Mouse (Mus musculus) liver, embryonic 11.5 days (tissue): ENCODE data around the gene Pmis2. TPM values are rescaled to one million over a fixed set of nuclear protein-coding genes. Genes with fewer than 3 reads are reported as not detected.

Experiments
- ATAC-seq: fragments of 200-750 bp; cut with Nextera tagmentation; replicated peaks from 2 replicates; pipeline ENCODE4 v1.8.0; 2017; ENCODE audit warnings: moderate number of reproducible peaks, mild to moderate bottlenecking, moderate TSS enrichment, moderate library complexity; ENCODE audit not compliant: low FRiP score
- DNase-seq: peaks from one replicate; pipeline ENCODE4 v3.0.0-alpha.2; 2017; ENCODE audit warnings: low spot score
- H3K27ac ChIP-seq: fragments of 300-500 bp; sonication (generic); 2 replicates; pipeline ENCODE4 v1.5.1; 2014; ENCODE audit warnings: mild to moderate bottlenecking, low read depth, low read length, control low read depth
- H3K27me3 ChIP-seq: fragments of 300-500 bp; sonication (generic); replicated peaks from 2 replicates; pipeline ENCODE4 v1.6.1; 2014; ENCODE audit warnings: low read length, mixed read lengths; ENCODE audit not compliant: control insufficient read depth, insufficient read depth
- H3K36me3 ChIP-seq: fragments of 300-500 bp; sonication (generic); 2 replicates; pipeline ENCODE4 v1.6.1; 2014; ENCODE audit warnings: mild to moderate bottlenecking, low read length, moderate library complexity, mixed read lengths; ENCODE audit not compliant: control insufficient read depth, insufficient read depth
- H3K4me1 ChIP-seq: fragments of 300-500 bp; sonication (generic); replicated peaks from 2 replicates; pipeline ENCODE4 v1.6.1; 2014; ENCODE audit warnings: low read length, mixed read lengths; ENCODE audit not compliant: control insufficient read depth, insufficient read depth
- H3K4me2 ChIP-seq: fragments of 300-500 bp; sonication (generic); 2 replicates; pipeline ENCODE4 v1.6.1; 2014; ENCODE audit warnings: mild to moderate bottlenecking, control low read depth, moderate library complexity
- H3K4me3 ChIP-seq: fragments of 300-500 bp; sonication (generic); 2 replicates; pipeline ENCODE4 v1.5.1; 2014; ENCODE audit warnings: low read depth, low read length, control low read depth
- H3K9ac ChIP-seq: fragments of 300-500 bp; sonication (generic); 2 replicates; pipeline ENCODE4 v1.6.1; 2014; ENCODE audit warnings: low read depth, low read length, control low read depth
- H3K9me3 ChIP-seq: fragments of 300-500 bp; sonication (generic); 2 replicates; pipeline ENCODE4 v1.6.1; 2016; ENCODE audit warnings: low read length, inconsistent platforms, mixed read lengths; ENCODE audit not compliant: control insufficient read depth
- WGBS: fragments of 180-500 bp; shearing (Covaris S2); extraction: QIAGEN DNeasy Blood & Tissue Kit; methylation state at CpG from one replicate; pipeline ENCODE4 v1.1.7; 2014; 5-methylcytosine and 5-hydroxymethylcytosine counted together
- polyA plus RNA-seq: library from polyadenylated mRNA; unstranded; fragments of >200 nt; fragmentation: Nextera tagmentation; extraction: Ambion mirVana; gene quantifications from 2 replicates; pipeline ENCODE4 v1.2.1, GENCODE M21; 2014

Gene Pmis2
- polyA plus RNA-seq, 1 experiment from 2014 or later: not detected

GRCm38 (mm10) chr7:30698101-30698500 is 26.7 kb upstream of the Pmis2 start:
- no peaks in the 10 kb centered on the region for H3K27me3 ChIP-seq
- no peak for DNase-seq
- H3K9ac ChIP-seq: no peak overlapping the region
- no peak for ATAC-seq
- no peaks in the 10 kb centered on the region for H3K9me3 ChIP-seq
- no peak overlapping the region for H3K27ac ChIP-seq
- H3K4me1 ChIP-seq: no peaks in the 10 kb centered on the region
- no peaks in the 10 kb centered on the region for H3K36me3 ChIP-seq
- no peak overlapping the region for H3K4me2 ChIP-seq
- 42% methylated on average over 5 of the region's 5 CpGs for WGBS
- H3K4me3 ChIP-seq: no peak overlapping the region

- no peaks in the 10 kb centered on the region for H3K36me3 ChIP-seq
- H3K27me3 ChIP-seq: no peaks in the 10 kb centered on the region
- H3K9me3 ChIP-seq: no peaks in the 10 kb centered on the region
- ATAC-seq: no peak; the same call in 1 of the 2 replicates
- no peak overlapping the region for H3K4me3 ChIP-seq
- no peak overlapping the region for H3K27ac ChIP-seq
- H3K9ac ChIP-seq: no peak overlapping the region
- no peak for DNase-seq
- H3K4me2 ChIP-seq: no peak overlapping the region
- WGBS: 78% methylated on average over 6 of the region's 6 CpGs
- H3K4me1 ChIP-seq: no peaks in the 10 kb centered on the region
Measured at GRCm38 (mm10) chr7:30688325-30688724, 16.9 kb upstream of the Pmis2 start.

GRCm38 (mm10) chr7:30683425-30683824 is 12.0 kb upstream of the Pmis2 start:
- ATAC-seq (no peak), DNase-seq (no peak)
- Histone ChIP-seq H3K4me2 (no peak overlapping the region), H3K27me3 (no peaks in the 10 kb centered on the region), H3K9me3 (no peaks in the 10 kb centered on the region), H3K9ac (no peak overlapping the region), H3K36me3 (no peaks in the 10 kb centered on the region), H3K4me3 (no peak overlapping the region), H3K4me1 (no peaks in the 10 kb centered on the region), H3K27ac (no peak overlapping the region)
- WGBS: 44% methylated on average over 2 of the region's 2 CpGs

- H3K4me3 ChIP-seq: no peak overlapping the region
- H3K27ac ChIP-seq: no peak overlapping the region
- no peaks in the 10 kb centered on the region for H3K36me3 ChIP-seq
- no peak for DNase-seq
- H3K4me1 ChIP-seq: no peaks in the 10 kb centered on the region
- H3K27me3 ChIP-seq: no peaks in the 10 kb centered on the region
- no peak overlapping the region for H3K9ac ChIP-seq
- 68% methylated on average over 5 of the region's 5 CpGs for WGBS
- no peaks in the 10 kb centered on the region for H3K9me3 ChIP-seq
- no peak overlapping the region for H3K4me2 ChIP-seq
- ATAC-seq: no peak
Measured at GRCm38 (mm10) chr7:30681897-30682296, 10.5 kb upstream of the Pmis2 start.

GRCm38 (mm10) chr7:30678263-30678975 is 7.0 kb upstream of the Pmis2 start:
- no peaks in the 10 kb centered on the region for H3K4me1 ChIP-seq
- WGBS: 72% methylated on average over 5 of the region's 5 CpGs
- H3K27me3 ChIP-seq: no peaks in the 10 kb centered on the region
- H3K36me3 ChIP-seq: no peaks in the 10 kb centered on the region
- H3K4me3 ChIP-seq: no peak overlapping the region
- no peak overlapping the region for H3K4me2 ChIP-seq
- H3K9ac ChIP-seq: no peak overlapping the region
- DNase-seq (no peak), ATAC-seq (no peak)
- H3K9me3 ChIP-seq: no peaks in the 10 kb centered on the region
- H3K27ac ChIP-seq: no peak overlapping the region

- Histone ChIP-seq H3K4me3 (no peak overlapping the region), H3K4me2 (no peak overlapping the region), H3K9ac (no peak overlapping the region), H3K27me3 (no peaks in the 10 kb centered on the region; the same call in 1 of the 2 replicates), H3K9me3 (no peaks in the 10 kb centered on the region), H3K4me1 (peaks cover 3% of the 10 kb centered on the region; the same call in 1 of the 2 replicates), H3K27ac (no peak overlapping the region), H3K36me3 (no peaks in the 10 kb centered on the region)
- no peak for DNase-seq
- no peak for ATAC-seq
- 20% methylated on average over 3 of the region's 3 CpGs for WGBS
Measured at GRCm38 (mm10) chr7:30669229-30669628, 2.2 kb downstream of the Pmis2 start.

GRCm38 (mm10) chr7:30665321-30665720 is 6.1 kb downstream of the Pmis2 start:
- WGBS: 7% methylated on average over 11 of the region's 11 CpGs

GRCm38 (mm10) chr7:30664529-30665200 is 6.7 kb downstream of the Pmis2 start, which contains the start of gene Haus5:
Haus5 (minus strand) TSS chr7:30664994.
- H3K4me1 ChIP-seq: peaks cover 3% of the 10 kb centered on the region; the same call in 1 of the 2 replicates
- 1% methylated on average over 34 of the region's 34 CpGs for WGBS
- peak; percentile 90 for DNase-seq
- peak within 1 kb of the TSS; percentile 95 for H3K4me2 ChIP-seq
- H3K36me3 ChIP-seq: peaks cover 18% of the 10 kb centered on the region
- peak within 1 kb of the TSS; percentile 93 for H3K9ac ChIP-seq
- ATAC-seq: peak; percentile 90
- peak within 1 kb of the TSS; percentile 83 for H3K4me3 ChIP-seq
- H3K27me3 ChIP-seq: no peaks in the 10 kb centered on the region; the same call in 1 of the 2 replicates
- H3K9me3 ChIP-seq: no peaks in the 10 kb centered on the region
- peak within 1 kb of the TSS; percentile 52 for H3K27ac ChIP-seq

More at GRCm38 (mm10) chr7:30665321-30665720, 6.1 kb downstream of the Pmis2 start:
- Histone ChIP-seq H3K4me1 (peaks cover 3% of the 10 kb centered on the region; the same call in 1 of the 2 replicates), H3K4me2 (peak overlapping the region; percentile 95), H3K36me3 (peaks cover 14% of the 10 kb centered on the region), H3K9ac (peak overlapping the region; percentile 93), H3K4me3 (peak overlapping the region; percentile 83), H3K27me3 (no peaks in the 10 kb centered on the region; the same call in 1 of the 2 replicates), H3K27ac (no peak overlapping the region), H3K9me3 (no peaks in the 10 kb centered on the region)
- ATAC-seq (peak; percentile 26; the same call in 1 of the 2 replicates), DNase-seq (no peak)
